Mouse (Mus musculus) myocyte (in vitro differentiated cells): ENCODE data around the gene Ankrd13c. TPM values are rescaled to one million over a fixed set of nuclear protein-coding genes. Genes with fewer than 3 reads are reported as not detected.

Source experiments
- H3K27me3 ChIP-seq: one replicate; pipeline ENCODE4 v1.6.1; 2011; ENCODE audit not compliant: control insufficient read depth, insufficient read depth, insufficient read length
- H3K36me3 ChIP-seq: one replicate; pipeline ENCODE4 v1.6.1; 2011; ENCODE audit not compliant: control insufficient read depth, insufficient read depth
- H3K4me2 ChIP-seq: one replicate; pipeline ENCODE4 v1.6.1; 2011; ENCODE audit warnings: low read depth, control low read depth
- H3K4me3 ChIP-seq: one replicate; pipeline ENCODE4 v1.5.1; 2011; ENCODE audit warnings: mild to moderate bottlenecking, control low read depth, moderate library complexity
- H3K79me2 ChIP-seq: one replicate; pipeline ENCODE4 v1.6.1; 2011; ENCODE audit not compliant: control insufficient read depth, insufficient read depth
- H3ac ChIP-seq: one replicate; pipeline ENCODE4 v1.6.1; 2011; ENCODE audit not compliant: control insufficient read depth, insufficient read length
- CEBPB ChIP-seq: IDR thresholded peaks from 2 replicates; pipeline ENCODE4 v1.6.1; 2011; ENCODE audit warnings: mild to moderate bottlenecking, moderate library complexity; ENCODE audit not compliant: poor library complexity, insufficient read depth, severe bottlenecking
- E2F4 ChIP-seq: IDR thresholded peaks from one replicate; pipeline ENCODE4 v1.6.1; 2011; ENCODE audit warnings: mild to moderate bottlenecking, control low read depth, moderate library complexity; ENCODE audit not compliant: insufficient read depth
- MAX ChIP-seq: IDR thresholded peaks from one replicate; pipeline ENCODE4 v1.6.1; 2011; ENCODE audit warnings: low read depth, mild to moderate bottlenecking, control low read depth
- MYOD1 ChIP-seq, 3 experiments: IDR thresholded peaks; one replicate each; pipeline ENCODE4 v1.6.1; 2011; ENCODE audit warnings: control low read depth in 2 of 3, low read depth in 2 of 3, mild to moderate bottlenecking in 2 of 3, moderate library complexity in 1 of 3; ENCODE audit not compliant: insufficient read length in 2 of 3, control insufficient read depth in 1 of 3
- MYOG ChIP-seq, 3 experiments: IDR thresholded peaks; one replicate each; pipeline ENCODE4 v1.6.1; 2011; ENCODE audit warnings: control low read depth in 2 of 3, low read depth in 2 of 3, mild to moderate bottlenecking in 2 of 3; ENCODE audit not compliant: insufficient read length in 2 of 3, control insufficient read depth in 1 of 3, insufficient read depth in 1 of 3
- POLR2A ChIP-seq: IDR thresholded peaks from one replicate; pipeline ENCODE4 v1.6.1; 2011; ENCODE audit warnings: low read depth, mild to moderate bottlenecking, control low read depth, moderate library complexity; ENCODE audit not compliant: insufficient read length
- POLR2AphosphoS2 ChIP-seq: IDR thresholded peaks from one replicate; pipeline ENCODE4 v1.6.1; 2011; ENCODE audit warnings: low read depth, control low read depth; ENCODE audit not compliant: insufficient read length
- REST ChIP-seq: IDR thresholded peaks from one replicate; pipeline ENCODE4 v1.6.1; 2011; ENCODE audit warnings: mild to moderate bottlenecking, control low read depth, moderate library complexity; ENCODE audit not compliant: insufficient read depth, insufficient read length
- SRF ChIP-seq: IDR thresholded peaks from one replicate; pipeline ENCODE4 v1.6.1; 2011; ENCODE audit warnings: low read depth; ENCODE audit not compliant: control insufficient read depth, insufficient read length
- TCF12 ChIP-seq: IDR thresholded peaks from one replicate; pipeline ENCODE4 v1.6.1; 2011; ENCODE audit warnings: mild to moderate bottlenecking, control low read depth; ENCODE audit not compliant: poor library complexity, insufficient read depth, severe bottlenecking
- TCF3 ChIP-seq: IDR thresholded peaks from one replicate; pipeline ENCODE4 v1.6.1; 2011; ENCODE audit warnings: low read depth, control low read depth; ENCODE audit not compliant: insufficient read length
- USF1 ChIP-seq: IDR thresholded peaks from one replicate; pipeline ENCODE4 v1.6.1; 2011; ENCODE audit warnings: low read depth, mild to moderate bottlenecking, control low read depth, moderate library complexity
- polyA plus RNA-seq: library from polyadenylated mRNA; unstranded; fragments of >200 nt; fragmentation: generic; extraction: Trizol; gene quantifications from one replicate; pipeline ENCODE4 v1.2.1, GENCODE M21; 2012; ENCODE audit warnings: missing spikeins

Gene Ankrd13c
- polyA plus RNA-seq, 1 experiment = 19.9 TPM

DNA sequence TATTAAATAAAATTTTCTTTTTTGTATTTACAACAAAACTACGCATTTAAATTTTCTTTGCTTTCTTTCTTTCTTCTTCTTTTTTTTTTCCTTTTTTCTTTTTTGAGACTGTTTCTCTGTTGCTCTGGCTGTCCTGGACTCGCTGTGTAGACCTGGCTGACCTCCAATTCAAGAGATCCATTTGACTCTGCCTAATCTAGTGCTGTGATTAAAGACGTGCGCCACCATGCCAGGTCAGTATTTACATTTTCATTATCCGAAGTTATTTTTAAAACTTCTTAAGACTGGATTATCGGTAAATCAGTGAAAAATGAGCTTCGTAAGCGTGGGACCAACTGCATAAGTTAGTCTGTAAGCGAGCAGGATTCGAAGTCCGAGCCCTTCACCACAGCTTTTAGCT is 88.8 kb downstream of the Ankrd13c start:
- Histone ChIP-seq H3K79me2 (peaks cover 87% of the 10 kb centered on the region), H3K4me3 (peak overlapping the region; percentile 99), H3K36me3 (no peaks in the 10 kb centered on the region), H3ac (peak overlapping the region; percentile 32), H3K4me2 (peak overlapping the region; percentile 98), H3K27me3 (no peaks in the 10 kb centered on the region)
- TF ChIP-seq REST (no peak), E2F4 (no peak), POLR2AphosphoS2 (no peak), MAX (no peak), POLR2A (no peak), MYOD1 (IDR thresholded peaks at IDR 0.05; ENCODE audit: control insufficient read depth in 1 of 3, insufficient read length in 2 of 3, low read depth in 2 of 3) (no peak), CEBPB (no peak), SRF (no peak), USF1 (no peak), TCF12 (no peak), MYOG (IDR thresholded peaks at IDR 0.05; ENCODE audit: control insufficient read depth in 1 of 3, insufficient read depth in 1 of 3, insufficient read length in 2 of 3, low read depth in 2 of 3) (no peak)

DNA sequence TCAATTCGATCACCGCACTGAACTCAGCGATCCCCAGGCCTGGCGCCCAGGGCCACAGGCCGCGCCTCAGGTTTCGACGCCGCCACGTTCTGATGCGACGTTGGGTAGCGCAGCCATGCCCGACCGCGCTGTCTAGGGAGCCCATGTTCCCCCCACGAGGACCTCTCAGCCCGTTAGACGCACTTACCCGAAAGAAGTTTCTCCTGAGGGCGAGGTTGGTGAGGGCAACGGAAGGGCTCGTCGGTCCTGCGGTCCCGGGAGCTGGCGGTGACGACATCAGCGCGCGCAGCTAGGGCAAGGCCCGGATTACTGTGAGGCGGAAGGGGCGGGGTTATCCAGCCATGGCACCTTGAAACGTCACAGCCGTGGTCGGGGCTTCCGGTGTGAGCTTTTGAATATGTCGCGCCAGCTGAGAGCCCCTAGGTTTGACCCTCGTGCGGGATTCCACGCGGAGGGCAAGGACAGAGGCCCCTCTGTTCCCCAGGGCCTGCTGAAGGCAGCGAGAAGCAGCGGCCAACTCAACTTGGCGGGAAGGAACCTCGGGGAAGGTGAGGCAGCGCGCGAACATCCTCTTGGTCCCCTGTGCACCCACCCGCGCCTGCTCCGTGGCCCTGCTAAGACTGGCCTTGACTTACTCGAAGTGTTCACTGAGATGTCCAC is 89.4 kb downstream of the Ankrd13c start, which contains the start of the genes Srsf11 and Lrrc40:
Srsf11 (minus strand) TSS at position 311 of the 660 bp plus-strand sequence.
Lrrc40 (plus strand) TSS at position 334 of the 660 bp plus-strand sequence.
- Histone ChIP-seq H3K27me3 (no peaks in the 10 kb centered on the region), H3K4me2 (peak within 1 kb of the TSS; percentile 98), H3ac (peak within 1 kb of the TSS; percentile 32), H3K36me3 (no peaks in the 10 kb centered on the region), H3K4me3 (peak within 1 kb of the TSS; percentile 99), H3K79me2 (peaks cover 87% of the 10 kb centered on the region)
- TF ChIP-seq MYOG (IDR thresholded peaks at IDR 0.05; ENCODE audit: control insufficient read depth in 1 of 3, insufficient read depth in 1 of 3, insufficient read length in 2 of 3, low read depth in 2 of 3) (peak in 1 of 3 experiments; percentile 12), SRF (peak; percentile 57), POLR2AphosphoS2 (peak; percentile 80), TCF3 (no peak), E2F4 (peak; percentile 82), POLR2A (peak; percentile 89), CEBPB (no peak)

DNA sequence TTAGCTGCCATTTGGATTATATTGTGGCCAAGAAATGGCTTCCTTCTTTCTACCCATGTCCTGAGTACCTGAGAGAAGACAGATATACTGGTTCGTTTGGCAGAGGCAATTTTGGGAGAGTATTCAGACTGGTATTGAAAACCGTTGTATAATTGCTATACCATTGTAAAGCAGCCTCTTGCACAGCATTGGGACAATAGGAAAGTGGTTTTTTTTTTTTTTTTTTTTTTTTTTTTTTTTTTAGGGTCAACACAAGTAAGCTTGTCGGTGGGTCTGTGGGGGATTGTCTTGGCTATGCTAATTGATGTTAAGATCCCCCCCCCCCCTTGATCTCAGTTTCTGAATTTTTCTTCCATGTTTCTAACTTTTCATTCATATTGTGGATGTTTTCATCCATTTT is 91.1 kb downstream of the Ankrd13c start:
- no peak overlapping the region for H3K4me3 ChIP-seq
- H3ac ChIP-seq = no peak overlapping the region
- peaks cover 78% of the 10 kb centered on the region for H3K79me2 ChIP-seq
- no peak overlapping the region for H3K4me2 ChIP-seq
- H3K27me3 ChIP-seq = no peaks in the 10 kb centered on the region
- TF ChIP-seq TCF3 (no peak), USF1 (no peak), MAX (no peak), POLR2A (no peak), REST (no peak), POLR2AphosphoS2 (no peak), MYOG (IDR thresholded peaks at IDR 0.05; ENCODE audit: control insufficient read depth in 1 of 3, insufficient read depth in 1 of 3, insufficient read length in 2 of 3, low read depth in 2 of 3) (no peak), TCF12 (no peak), MYOD1 (IDR thresholded peaks at IDR 0.05; ENCODE audit: control insufficient read depth in 1 of 3, insufficient read length in 2 of 3, low read depth in 2 of 3) (no peak), E2F4 (no peak), SRF (no peak), CEBPB (no peak)
- no peaks in the 10 kb centered on the region for H3K36me3 ChIP-seq

DNA sequence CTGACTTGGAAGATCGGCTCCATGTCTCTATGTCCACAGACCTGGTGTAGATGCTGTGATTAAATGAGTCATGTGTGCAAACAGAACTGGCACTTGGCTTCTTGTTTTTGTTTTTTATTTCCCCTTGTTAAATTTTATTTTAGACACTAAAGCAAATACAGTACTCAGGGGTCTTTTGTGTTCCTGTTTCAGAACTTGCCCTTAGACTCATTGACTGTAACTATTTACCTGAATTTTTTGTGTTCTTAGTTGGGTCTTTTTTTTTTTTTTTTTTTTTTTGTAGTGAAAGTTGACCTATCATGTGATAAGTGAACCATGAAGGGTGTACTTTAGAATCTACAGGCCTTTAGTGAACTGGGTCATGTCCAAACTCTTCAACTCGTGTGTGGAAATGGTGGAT is 93.7 kb downstream of the Ankrd13c start:
- Histone ChIP-seq H3K4me2 (no peak overlapping the region), H3K36me3 (no peaks in the 10 kb centered on the region), H3ac (no peak overlapping the region), H3K27me3 (no peaks in the 10 kb centered on the region), H3K79me2 (peaks cover 51% of the 10 kb centered on the region), H3K4me3 (no peak overlapping the region)
- no peak for TF ChIP-seq POLR2A
- no peak for TF ChIP-seq TCF12
- no peak for TF ChIP-seq TCF3
- TF ChIP-seq USF1 = no peak
- no peak for TF ChIP-seq E2F4
- TF ChIP-seq POLR2AphosphoS2 = no peak
- no peak for TF ChIP-seq REST
- no peak for TF ChIP-seq SRF
- TF ChIP-seq MYOG (IDR thresholded peaks at IDR 0.05; ENCODE audit: control insufficient read depth in 1 of 3, insufficient read depth in 1 of 3, insufficient read length in 2 of 3, low read depth in 2 of 3) = no peak
- TF ChIP-seq MAX = no peak
- TF ChIP-seq MYOD1 (IDR thresholded peaks at IDR 0.05; ENCODE audit: control insufficient read depth in 1 of 3, insufficient read length in 2 of 3, low read depth in 2 of 3) = no peak
- TF ChIP-seq CEBPB = no peak

DNA sequence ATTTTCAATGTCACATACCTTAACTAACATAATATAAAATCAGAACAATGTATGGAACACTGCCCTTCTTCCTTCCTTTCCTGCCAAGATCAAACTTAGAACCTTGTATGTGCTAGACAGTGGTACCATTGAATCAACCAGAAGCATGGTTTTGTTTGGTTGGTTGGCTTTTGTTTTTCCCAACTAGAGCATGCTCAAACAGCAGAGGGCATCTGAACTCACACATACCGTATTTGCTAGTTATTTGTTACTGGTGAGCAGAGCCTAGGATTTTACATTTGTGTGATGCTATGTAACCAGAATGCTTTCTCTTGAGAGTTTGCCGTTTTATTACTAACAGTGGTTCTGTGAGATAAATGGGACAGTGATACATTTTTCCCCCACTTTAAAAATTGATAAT is 102.5 kb downstream of the Ankrd13c start:
- H3K4me2 ChIP-seq = no peak overlapping the region
- no peak overlapping the region for H3K4me3 ChIP-seq
- H3K36me3 ChIP-seq = peaks cover 11% of the 10 kb centered on the region
- H3K27me3 ChIP-seq = no peaks in the 10 kb centered on the region
- TF ChIP-seq CEBPB (no peak), TCF3 (no peak), MYOG (IDR thresholded peaks at IDR 0.05; ENCODE audit: control insufficient read depth in 1 of 3, insufficient read depth in 1 of 3, insufficient read length in 2 of 3, low read depth in 2 of 3) (no peak), E2F4 (no peak), TCF12 (no peak), USF1 (no peak), POLR2A (no peak), MAX (no peak), MYOD1 (IDR thresholded peaks at IDR 0.05; ENCODE audit: control insufficient read depth in 1 of 3, insufficient read length in 2 of 3, low read depth in 2 of 3) (no peak), POLR2AphosphoS2 (no peak), REST (no peak), SRF (no peak)
- no peak overlapping the region for H3ac ChIP-seq
- H3K79me2 ChIP-seq = no peaks in the 10 kb centered on the region
